Mouse (Mus musculus) cerebellum, adult 8-10 months (tissue): Measurements from ENCODE around the gene Rgp1.
A peak's percentile ranks its signal among the peaks of the same experiment; 100 is the strongest.

Experiments used
- DNase-seq: peaks from one replicate; pipeline ENCODE4 v3.0.0; 2022

The Rgp1 gene

GRCm38 (mm10) chr4:43598650-43599380, 20.3 kb downstream of the Rgp1 start:
- DNase-seq: no peak

GRCm38 (mm10) chr4:43600195-43600934, 21.9 kb downstream of the Rgp1 start:
- no peak for DNase-seq

- DNase-seq: no peak
These were observed 25.6 kb downstream of the Rgp1 start for GRCm38 (mm10) chr4:43604099-43604498.

GRCm38 (mm10) chr4:43604751-43605685, 26.5 kb downstream of the Rgp1 start:
- DNase-seq: no peak

GRCm38 (mm10) chr4:43612534-43612933, 34.0 kb downstream of the Rgp1 start:
- DNase-seq: no peak

- no peak for DNase-seq
These were observed 34.7 kb downstream of the Rgp1 start for GRCm38 (mm10) chr4:43613060-43613730.

- DNase-seq: no peak
These were observed 41.7 kb downstream of the Rgp1 start for GRCm38 (mm10) chr4:43620146-43620778.

- peak; percentile 48 for DNase-seq
These were observed 50.7 kb downstream of the Rgp1 start for GRCm38 (mm10) chr4:43629106-43629817.

GRCm38 (mm10) chr4:43630030-43630581, 51.6 kb downstream of the Rgp1 start:
- peak; percentile 91 for DNase-seq

- DNase-seq: no peak
These were observed 52.1 kb downstream of the Rgp1 start for GRCm38 (mm10) chr4:43630671-43631045.

GRCm38 (mm10) chr4:43631046-43631955, 52.8 kb downstream of the Rgp1 start, which contains the start of gene Npr2:
Npr2 (plus strand) TSS chr4:43631935.
- peak; percentile 69 for DNase-seq

- peak; percentile 56 for DNase-seq
These were observed 53.7 kb downstream of the Rgp1 start for GRCm38 (mm10) chr4:43631956-43632920.

- DNase-seq: no peak
These were observed 54.8 kb downstream of the Rgp1 start for GRCm38 (mm10) chr4:43633296-43633695.

- no peak for DNase-seq
These were observed 55.2 kb downstream of the Rgp1 start for GRCm38 (mm10) chr4:43633736-43634135.

GRCm38 (mm10) chr4:43634621-43635374, 56.3 kb downstream of the Rgp1 start:
- DNase-seq: peak; percentile 2

GRCm38 (mm10) chr4:43636751-43637150, 58.2 kb downstream of the Rgp1 start:
- DNase-seq: no peak
